Mouse (Mus musculus) neural tube, embryonic 14.5 days (tissue): Measurements from ENCODE around the gene Selp. TPM values are rescaled to one million over a fixed set of nuclear protein-coding genes. Genes with fewer than 3 reads are reported as not detected.

Experiments
- ATAC-seq: fragments of 200-750 bp; cut with Nextera tagmentation; 2 replicates; pipeline ENCODE4 v1.8.0; 2017; ENCODE audit warnings: low read depth, mild to moderate bottlenecking, moderate TSS enrichment, moderate library complexity
- H3K27ac ChIP-seq: fragments of 300-500 bp; sonication (generic); 2 replicates; pipeline ENCODE4 v1.5.1; 2014; ENCODE audit warnings: low read depth, mild to moderate bottlenecking, control low read depth, low read length, moderate library complexity, mixed read lengths
- H3K27me3 ChIP-seq: fragments of 300-500 bp; sonication (generic); 2 replicates; pipeline ENCODE4 v1.6.1; 2014; ENCODE audit warnings: low read length; ENCODE audit not compliant: control insufficient read depth, insufficient read depth
- H3K36me3 ChIP-seq: fragments of 300-500 bp; sonication (generic); 2 replicates; pipeline ENCODE4 v1.6.1; 2014; ENCODE audit warnings: low read length, mixed read lengths; ENCODE audit not compliant: control insufficient read depth, insufficient read depth
- H3K4me1 ChIP-seq: fragments of 300-500 bp; sonication (generic); 2 replicates; pipeline ENCODE4 v1.6.1; 2014; ENCODE audit warnings: low read length; ENCODE audit not compliant: control insufficient read depth, insufficient read depth
- H3K4me2 ChIP-seq: fragments of 300-500 bp; sonication (generic); 2 replicates; pipeline ENCODE4 v1.6.1; 2014; ENCODE audit warnings: mild to moderate bottlenecking, low read depth, low read length, control low read depth
- H3K4me3 ChIP-seq: fragments of 300-500 bp; sonication (generic); 2 replicates; pipeline ENCODE4 v1.5.1; 2014; ENCODE audit warnings: low read depth, low read length, control low read depth, mixed read lengths
- H3K9ac ChIP-seq: fragments of 300-500 bp; sonication (generic); replicated peaks from 2 replicates; pipeline ENCODE4 v1.6.1; 2014; ENCODE audit warnings: low read depth, mild to moderate bottlenecking, control low read depth, low read length, mixed read lengths
- H3K9me3 ChIP-seq: fragments of 300-500 bp; sonication (generic); 2 replicates; pipeline ENCODE4 v1.6.1; 2016; ENCODE audit warnings: low read length; ENCODE audit not compliant: control insufficient read depth
- WGBS: fragments of 180-500 bp; shearing (Covaris S2); extraction: QIAGEN DNeasy Blood & Tissue Kit; methylation state at CpG from one replicate; pipeline ENCODE4 v1.1.7; 2014; 5-methylcytosine and 5-hydroxymethylcytosine counted together
- polyA plus RNA-seq: library from polyadenylated mRNA; unstranded; fragments of >200 nt; fragmentation: Nextera tagmentation; extraction: Ambion mirVana; gene quantifications from 2 replicates; pipeline ENCODE4 v1.2.1, GENCODE M21; 2014

Gene Selp
- polyA plus RNA-seq, 1 experiment from 2014 or later: not detected

- 68% methylated on average over 1 of the region's 1 CpGs for WGBS
- Histone ChIP-seq H3K27me3 (no peaks in the 10 kb centered on the region), H3K4me2 (no peak overlapping the region), H3K4me3 (no peak overlapping the region), H3K4me1 (no peaks in the 10 kb centered on the region), H3K9me3 (no peaks in the 10 kb centered on the region), H3K27ac (no peak overlapping the region), H3K9ac (no peak overlapping the region), H3K36me3 (no peaks in the 10 kb centered on the region)
- ATAC-seq: no peak
These were observed 38.6 kb upstream of the Selp start for GRCm38 (mm10) chr1:164076441-164076840.

GRCm38 (mm10) chr1:164077031-164077430 is 38.0 kb upstream of the Selp start:
- Histone ChIP-seq H3K9me3 (no peaks in the 10 kb centered on the region), H3K9ac (no peak overlapping the region), H3K4me2 (no peak overlapping the region), H3K4me3 (no peak overlapping the region), H3K36me3 (no peaks in the 10 kb centered on the region), H3K27ac (no peak overlapping the region), H3K4me1 (no peaks in the 10 kb centered on the region), H3K27me3 (no peaks in the 10 kb centered on the region)
- WGBS: 91% methylated on average over 3 of the region's 3 CpGs
- ATAC-seq: no peak

DNA sequence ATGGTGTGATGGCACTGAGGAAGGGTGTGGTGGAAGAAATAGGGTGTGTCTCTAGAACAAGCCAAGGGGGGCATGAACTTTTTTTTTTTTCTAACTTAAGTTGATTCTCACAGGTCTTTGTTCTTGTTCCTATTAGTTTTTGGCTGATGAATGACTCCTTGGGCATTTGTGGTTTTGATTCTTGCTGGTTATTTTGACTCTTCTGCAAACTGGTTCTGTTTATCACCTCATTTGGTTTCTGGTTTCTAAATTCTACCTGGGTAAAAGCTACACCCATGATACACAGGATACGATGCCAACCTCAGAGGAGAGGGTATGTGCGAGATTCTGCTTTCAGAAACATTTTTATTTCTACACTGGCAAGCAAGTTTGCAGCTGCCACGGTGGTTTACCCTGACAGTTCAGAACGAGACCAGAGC is 36.7 kb upstream of the Selp start:
- no peak overlapping the region for H3K27ac ChIP-seq
- no peaks in the 10 kb centered on the region for H3K27me3 ChIP-seq
- H3K4me3 ChIP-seq: no peak overlapping the region
- WGBS: 84% methylated on average over 4 of the region's 4 CpGs
- H3K4me2 ChIP-seq: no peak overlapping the region
- H3K9ac ChIP-seq: no peak overlapping the region
- H3K4me1 ChIP-seq: no peaks in the 10 kb centered on the region
- no peaks in the 10 kb centered on the region for H3K9me3 ChIP-seq
- ATAC-seq: no peak
- no peaks in the 10 kb centered on the region for H3K36me3 ChIP-seq

GRCm38 (mm10) chr1:164079091-164079490 is 36.0 kb upstream of the Selp start:
- Histone ChIP-seq H3K9me3 (no peaks in the 10 kb centered on the region), H3K27me3 (no peaks in the 10 kb centered on the region), H3K27ac (no peak overlapping the region), H3K4me3 (no peak overlapping the region), H3K4me1 (no peaks in the 10 kb centered on the region), H3K9ac (no peak overlapping the region), H3K4me2 (no peak overlapping the region), H3K36me3 (no peaks in the 10 kb centered on the region)
- 90% methylated on average over 11 of the region's 11 CpGs for WGBS
- no peak for ATAC-seq

DNA sequence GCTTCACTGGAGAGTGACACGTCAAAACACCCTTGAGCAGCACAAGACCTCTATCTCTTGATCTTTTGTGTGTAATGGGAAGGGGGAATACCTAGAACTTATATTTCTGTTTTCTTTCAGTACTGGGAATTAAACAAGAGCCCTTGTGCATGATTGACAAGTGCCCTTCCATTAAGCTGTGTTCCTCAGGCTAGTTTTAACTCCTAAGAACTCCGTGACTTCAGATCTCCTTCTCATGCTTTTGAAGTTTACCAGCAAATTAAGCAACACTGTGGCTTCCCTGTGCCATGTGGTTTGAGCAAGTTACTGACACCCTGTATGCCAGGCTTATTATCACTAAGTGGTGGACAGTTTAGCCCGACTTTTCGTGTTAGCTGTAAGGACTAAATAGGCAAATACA is 32.0 kb upstream of the Selp start:
- no peaks in the 10 kb centered on the region for H3K9me3 ChIP-seq
- H3K4me2 ChIP-seq: no peak overlapping the region
- no peaks in the 10 kb centered on the region for H3K36me3 ChIP-seq
- H3K4me3 ChIP-seq: no peak overlapping the region
- ATAC-seq: no peak
- no peaks in the 10 kb centered on the region for H3K27me3 ChIP-seq
- whole genome bisulfite sequencing: 96% methylated on average over 4 of the region's 4 CpGs
- H3K9ac ChIP-seq: no peak overlapping the region
- H3K4me1 ChIP-seq: no peaks in the 10 kb centered on the region
- no peak overlapping the region for H3K27ac ChIP-seq

DNA sequence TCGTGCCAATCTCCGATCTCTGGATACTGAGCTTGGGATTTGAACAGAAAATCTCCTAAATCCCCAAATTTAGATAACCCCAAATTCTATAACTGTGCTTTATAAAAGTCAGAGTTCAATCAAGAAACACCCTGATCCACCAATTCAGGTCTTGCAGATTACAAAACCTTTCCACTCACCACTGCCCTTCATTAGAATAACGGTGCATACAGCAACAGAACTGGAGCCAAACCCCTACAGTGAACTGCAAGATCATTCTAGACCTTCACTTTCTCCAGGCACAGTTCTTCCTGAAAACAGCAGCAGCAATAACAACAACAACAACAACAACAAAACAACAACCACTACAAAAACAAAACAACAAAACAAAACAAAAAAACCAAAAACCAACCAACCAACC is 28.3 kb upstream of the Selp start:
- Histone ChIP-seq H3K27me3 (no peaks in the 10 kb centered on the region), H3K9ac (no peak overlapping the region), H3K9me3 (no peaks in the 10 kb centered on the region), H3K4me2 (no peak overlapping the region), H3K4me3 (no peak overlapping the region), H3K27ac (no peak overlapping the region), H3K4me1 (no peaks in the 10 kb centered on the region), H3K36me3 (no peaks in the 10 kb centered on the region)
- WGBS: 91% methylated on average over 3 of the region's 3 CpGs
- no peak for ATAC-seq

DNA sequence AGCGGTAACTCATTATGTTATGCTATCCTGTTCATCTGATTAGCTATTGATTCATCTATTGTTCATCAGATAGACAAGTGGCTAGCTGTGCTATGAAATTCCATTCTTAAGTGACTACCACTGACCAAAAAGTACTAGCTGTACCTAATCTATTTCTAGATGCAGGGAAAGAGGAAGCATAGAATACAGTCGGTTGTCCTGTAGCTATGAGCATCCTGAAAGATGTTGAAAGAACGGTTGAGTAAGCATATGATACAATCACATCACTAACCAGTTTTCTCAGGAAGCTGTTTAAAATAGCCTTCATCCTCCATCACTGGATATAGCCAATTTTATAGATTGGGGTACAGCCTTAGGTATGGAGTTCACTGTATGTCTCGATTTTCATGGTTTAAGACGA is 27.2 kb upstream of the Selp start:
- no peak for ATAC-seq
- no peaks in the 10 kb centered on the region for H3K4me1 ChIP-seq
- 95% methylated on average over 5 of the region's 5 CpGs for WGBS
- no peak overlapping the region for H3K4me3 ChIP-seq
- H3K27me3 ChIP-seq: no peaks in the 10 kb centered on the region
- no peak overlapping the region for H3K4me2 ChIP-seq
- H3K36me3 ChIP-seq: no peaks in the 10 kb centered on the region
- H3K27ac ChIP-seq: no peak overlapping the region
- no peak overlapping the region for H3K9ac ChIP-seq
- no peaks in the 10 kb centered on the region for H3K9me3 ChIP-seq

GRCm38 (mm10) chr1:164096780-164097179 is 18.3 kb upstream of the Selp start:
- no peak overlapping the region for H3K27ac ChIP-seq
- H3K4me3 ChIP-seq: no peak overlapping the region
- H3K4me2 ChIP-seq: no peak overlapping the region
- no peak for ATAC-seq
- H3K4me1 ChIP-seq: no peaks in the 10 kb centered on the region
- WGBS: 71% methylated on average over 6 of the region's 6 CpGs
- no peaks in the 10 kb centered on the region for H3K9me3 ChIP-seq
- no peak overlapping the region for H3K9ac ChIP-seq
- no peaks in the 10 kb centered on the region for H3K27me3 ChIP-seq
- H3K36me3 ChIP-seq: no peaks in the 10 kb centered on the region

DNA sequence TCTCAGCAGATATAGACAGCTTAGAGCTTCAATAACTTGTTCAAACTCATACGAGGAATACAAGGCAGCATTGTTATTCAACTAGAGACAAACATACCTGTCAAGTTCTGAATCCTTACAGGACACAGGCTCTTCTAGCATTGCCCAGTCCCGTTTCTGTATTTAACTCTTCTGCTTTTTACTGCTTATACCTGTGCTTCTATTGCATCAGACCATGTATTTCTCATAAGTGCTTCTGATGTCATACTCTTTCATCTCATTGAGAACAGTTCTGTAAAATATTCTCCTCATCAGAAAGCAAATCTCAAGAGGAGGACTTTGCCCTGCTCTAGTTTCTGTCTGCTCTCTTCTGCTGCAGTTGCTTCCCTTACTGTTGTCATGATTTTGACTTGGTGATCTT is 17.2 kb upstream of the Selp start:
- Histone ChIP-seq H3K9me3 (no peaks in the 10 kb centered on the region), H3K4me2 (no peak overlapping the region), H3K27me3 (no peaks in the 10 kb centered on the region), H3K27ac (no peak overlapping the region), H3K4me1 (no peaks in the 10 kb centered on the region), H3K9ac (no peak overlapping the region), H3K36me3 (no peaks in the 10 kb centered on the region), H3K4me3 (no peak overlapping the region)
- ATAC-seq: no peak
- 84% methylated on average over 2 of the region's 2 CpGs for WGBS

GRCm38 (mm10) chr1:164098372-164098771 is 16.7 kb upstream of the Selp start:
- ATAC-seq: no peak
- no peaks in the 10 kb centered on the region for H3K36me3 ChIP-seq
- no peaks in the 10 kb centered on the region for H3K4me1 ChIP-seq
- no peak overlapping the region for H3K27ac ChIP-seq
- H3K4me2 ChIP-seq: no peak overlapping the region
- no peaks in the 10 kb centered on the region for H3K27me3 ChIP-seq
- WGBS: 70% methylated on average over 2 of the region's 2 CpGs
- H3K9ac ChIP-seq: no peak overlapping the region
- no peaks in the 10 kb centered on the region for H3K9me3 ChIP-seq
- H3K4me3 ChIP-seq: no peak overlapping the region
